Mouse (Mus musculus) monocyte, adult 59 days (primary cell): Measurements from ENCODE around the gene Dennd1a. TPM values are rescaled to one million over a fixed set of nuclear protein-coding genes. Genes with fewer than 3 reads are reported as not detected.

Source experiments
- total RNA-seq, 2 experiments: library from RNA; stranded (reverse); gene quantifications; one replicate each; pipeline ENCODE4 v1.2.4; 2023

Dennd1a gene
- total RNA-seq: 10 to 100 TPM; 90.7 to 91.2 TPM

DNA sequence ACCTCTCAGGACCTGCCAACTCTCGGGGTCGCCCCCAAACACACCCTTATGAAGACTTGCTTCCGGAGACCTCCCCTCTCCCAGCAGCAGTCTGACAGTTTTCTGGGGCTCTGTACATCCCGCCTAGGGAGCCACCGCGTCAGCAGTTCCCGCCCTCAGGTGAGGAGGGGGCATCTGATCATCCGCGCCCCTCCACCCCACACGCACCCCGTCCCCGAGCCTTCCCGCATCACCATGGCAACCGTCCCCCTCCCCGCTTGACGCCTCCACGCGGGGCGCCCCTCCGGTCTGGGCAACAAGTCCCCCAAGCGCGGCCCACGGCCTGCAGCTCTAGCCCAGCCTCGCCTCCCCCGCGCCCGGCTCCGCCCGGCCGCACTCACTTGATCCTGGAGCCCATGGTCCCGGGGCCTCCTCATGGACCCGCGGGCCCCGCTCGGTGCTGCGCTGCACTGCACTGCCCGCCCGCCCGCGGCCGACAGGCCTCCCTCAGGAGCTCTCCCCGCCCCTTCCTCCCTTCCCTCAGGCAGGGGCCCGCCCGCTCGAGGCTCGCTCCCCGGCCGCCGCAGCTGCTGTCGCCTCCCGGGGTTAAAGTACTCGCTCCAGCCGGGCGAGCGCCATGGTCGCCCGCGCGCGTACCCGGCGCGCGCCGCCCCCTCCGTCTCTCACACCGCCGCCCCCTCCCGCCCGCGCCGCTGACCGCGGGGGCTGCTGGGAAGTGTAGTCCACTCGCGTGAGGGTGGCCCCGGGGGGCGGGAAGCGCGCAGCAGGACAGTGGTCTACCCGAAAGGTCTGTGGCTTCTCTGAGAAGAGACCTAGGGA lies at the start of gene Dennd1a:
Gene Dennd1a, minus strand, starts transcription at position 658 of the 819 bp plus-strand sequence.

DNA sequence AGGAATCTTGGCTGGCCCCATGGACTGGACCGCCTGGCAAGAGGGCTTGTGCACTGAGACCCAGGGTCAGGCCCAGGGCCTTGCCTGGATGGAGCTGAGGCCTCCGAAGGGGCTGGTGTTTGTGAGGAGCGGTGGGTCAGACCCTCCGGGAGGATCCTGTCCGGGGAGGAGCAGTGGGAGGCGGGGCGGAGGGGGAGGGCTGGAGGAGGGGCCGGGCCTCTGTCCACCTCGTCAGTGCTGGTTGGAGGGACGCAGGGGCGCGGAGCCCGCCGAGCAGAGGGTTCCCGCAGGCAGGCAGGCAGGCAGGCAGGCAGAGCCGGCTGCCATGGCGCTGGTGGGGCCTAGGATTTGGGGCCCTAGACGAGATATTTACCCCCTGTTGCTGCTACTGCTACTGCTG lies 511.2 kb downstream of the Dennd1a start, which contains the start of gene Crb2:
Gene Crb2, plus strand, starts transcription at position 234 of the 400 bp plus-strand sequence.

Other genes with a start within 250 kb of the Dennd1a start
- gene Lhx2, start 51.9 kb upstream of the Dennd1a start, total RNA-seq: not detected
- 1 to 10 TPM; 2.7 to 6.1 TPM for gene Nek6, start 224.3 kb upstream of the Dennd1a start, total RNA-seq